Mouse (Mus musculus) kidney, postnatal 0 days (tissue): ENCODE measurements around the gene Aff3. TPM values are rescaled to one million over a fixed set of nuclear protein-coding genes. Genes with fewer than 3 reads are reported as not detected.

ENCODE experiments used
- ATAC-seq: fragments of 200-750 bp; cut with Nextera tagmentation; replicated peaks from 2 replicates; pipeline ENCODE4 v1.8.0; 2017; ENCODE audit warnings: low read depth, moderate number of reproducible peaks, moderate TSS enrichment, moderate library complexity; ENCODE audit not compliant: low FRiP score
- DNase-seq: peaks from one replicate; pipeline ENCODE4 v3.0.0-alpha.2; 2016; ENCODE audit warnings: low spot score
- H3K27ac ChIP-seq: fragments of 300-500 bp; sonication (generic); 2 replicates; pipeline ENCODE4 v1.5.1; 2014; ENCODE audit warnings: mild to moderate bottlenecking
- H3K27me3 ChIP-seq: fragments of 300-500 bp; sonication (generic); 2 replicates; pipeline ENCODE4 v1.6.1; 2014; ENCODE audit warnings: low read length, mixed read lengths; ENCODE audit not compliant: insufficient read depth
- H3K36me3 ChIP-seq: fragments of 300-500 bp; sonication (generic); 2 replicates; pipeline ENCODE4 v1.6.1; 2014; ENCODE audit warnings: low read length, mixed read lengths; ENCODE audit not compliant: insufficient read depth
- H3K4me1 ChIP-seq: fragments of 300-500 bp; sonication (generic); replicated peaks from 2 replicates; pipeline ENCODE4 v1.6.1; 2014; ENCODE audit warnings: antibody characterized with exemption, low read length, mixed read lengths; ENCODE audit not compliant: insufficient read depth
- H3K4me2 ChIP-seq: fragments of 300-500 bp; sonication (generic); 2 replicates; pipeline ENCODE4 v1.6.1; 2014; ENCODE audit warnings: mild to moderate bottlenecking, low read length, moderate library complexity, mixed read lengths
- H3K4me3 ChIP-seq: fragments of 300-500 bp; sonication (generic); replicated peaks from 2 replicates; pipeline ENCODE4 v1.5.1; 2014; ENCODE audit warnings: low read depth, low read length
- H3K9ac ChIP-seq: fragments of 300-500 bp; sonication (generic); 2 replicates; pipeline ENCODE4 v1.6.1; 2014; ENCODE audit warnings: low read depth, low read length
- H3K9me3 ChIP-seq: fragments of 300-500 bp; sonication (generic); replicated peaks from 2 replicates; pipeline ENCODE4 v1.6.1; 2016; ENCODE audit warnings: low read length, inconsistent platforms, mixed read lengths
- CTCF ChIP-seq: IDR thresholded peaks from 2 replicates; pipeline ENCODE4 v1.5.1; 2016; ENCODE audit warnings: antibody characterized with exemption, low read depth, mild to moderate bottlenecking, moderate library complexity
- WGBS: fragments of 180-500 bp; shearing (Covaris S2); extraction: QIAGEN DNeasy Blood & Tissue Kit; methylation state at CpG from one replicate; pipeline ENCODE4 v1.1.7; 2014; 5-methylcytosine and 5-hydroxymethylcytosine counted together
- polyA plus RNA-seq: library from polyadenylated mRNA; unstranded; fragments of >200 nt; fragmentation: Nextera tagmentation; extraction: Ambion mirVana; gene quantifications from 2 replicates; pipeline ENCODE4 v1.2.1, GENCODE M21; 2015

The Aff3 gene
- polyA plus RNA-seq, 1 experiment from 2014 or later = 7.9 TPM

DNA sequence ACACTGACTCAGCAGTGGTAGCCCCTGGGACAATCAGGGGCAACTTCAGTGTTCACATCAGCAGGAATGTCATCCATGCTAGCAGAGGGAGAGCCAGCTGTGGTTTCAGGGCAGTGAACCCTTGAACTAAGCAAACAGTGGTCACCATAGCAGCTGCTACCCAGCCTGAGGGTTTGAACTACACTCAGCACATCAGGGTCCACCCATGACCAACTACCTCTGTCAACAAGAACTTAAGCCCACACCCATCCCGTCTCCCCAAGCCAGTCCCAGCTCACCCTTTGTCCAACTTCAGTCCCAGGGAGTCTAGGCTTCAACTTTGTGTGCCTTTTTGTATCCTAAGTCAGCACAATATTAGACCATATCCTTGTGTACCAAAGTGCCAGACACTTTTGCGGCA, 176.9 kb downstream of the Aff3 start:
- TF ChIP-seq CTCF = no peak
- 96% methylated on average over 2 of the region's 2 CpGs for WGBS
- no peaks in the 10 kb centered on the region for H3K9me3 ChIP-seq
- H3K27ac ChIP-seq = no peak overlapping the region
- ATAC-seq (no peak), DNase-seq (no peak)
- H3K36me3 ChIP-seq = no peaks in the 10 kb centered on the region
- no peaks in the 10 kb centered on the region for H3K4me1 ChIP-seq
- H3K27me3 ChIP-seq = no peaks in the 10 kb centered on the region
- H3K9ac ChIP-seq = no peak overlapping the region
- H3K4me2 ChIP-seq = no peak overlapping the region
- H3K4me3 ChIP-seq = no peak overlapping the region

DNA sequence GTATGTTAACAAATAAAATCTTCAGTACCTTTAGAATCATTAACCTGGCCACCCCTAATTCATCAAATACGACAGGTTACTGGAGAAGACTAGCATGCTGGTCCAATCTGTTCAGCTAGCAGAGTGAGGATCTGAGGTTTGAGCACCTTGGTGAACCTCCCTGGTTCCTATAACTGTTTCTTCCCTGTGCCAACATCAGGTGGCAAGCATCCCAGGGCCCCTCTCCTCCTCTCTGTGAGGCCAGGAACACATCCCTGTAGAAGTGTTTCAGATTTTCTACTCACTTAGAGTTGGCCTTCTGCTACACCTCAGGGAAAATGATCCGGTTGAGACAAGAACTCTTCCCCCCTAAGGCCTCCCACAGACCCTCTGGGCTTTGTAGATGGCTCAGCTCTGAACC, 181.6 kb downstream of the Aff3 start:
- TF ChIP-seq CTCF = no peak
- no peak for DNase-seq
- Histone ChIP-seq H3K36me3 (no peaks in the 10 kb centered on the region), H3K27ac (no peak overlapping the region), H3K9me3 (no peaks in the 10 kb centered on the region), H3K27me3 (no peaks in the 10 kb centered on the region), H3K4me3 (no peak overlapping the region), H3K4me2 (no peak overlapping the region), H3K4me1 (peaks cover 5% of the 10 kb centered on the region; the same call in 1 of the 2 replicates), H3K9ac (no peak overlapping the region)
- no peak for ATAC-seq
- WGBS = 74% methylated on average over 2 of the region's 2 CpGs

DNA sequence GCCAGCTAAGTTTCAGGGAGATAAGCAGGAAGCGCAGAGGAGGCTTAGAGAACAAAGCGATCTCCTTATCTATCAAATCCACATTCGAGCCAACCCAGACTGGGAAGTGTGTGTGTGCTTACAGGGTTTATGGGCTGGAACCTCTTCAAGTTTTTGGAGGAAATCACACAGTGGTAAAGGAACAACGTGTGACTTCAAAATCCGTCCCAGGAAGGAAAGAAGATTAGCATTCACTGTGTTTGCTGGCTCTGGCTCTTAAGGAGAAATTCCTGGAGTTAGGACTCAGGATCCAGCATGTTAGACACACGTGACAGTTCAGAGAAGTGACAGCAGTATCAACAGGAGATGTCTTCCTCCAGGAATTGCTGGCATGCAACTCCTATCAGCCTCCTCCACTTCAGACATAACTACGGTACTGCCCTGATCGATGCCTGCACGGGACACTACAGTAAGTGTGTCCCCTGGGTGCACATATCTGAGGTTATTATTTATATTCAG, 186.5 kb downstream of the Aff3 start:
- Histone ChIP-seq H3K9me3 (no peaks in the 10 kb centered on the region), H3K36me3 (no peaks in the 10 kb centered on the region), H3K27ac (no peak overlapping the region), H3K4me1 (peaks cover 5% of the 10 kb centered on the region; the same call in 1 of the 2 replicates), H3K4me2 (no peak overlapping the region), H3K9ac (no peak overlapping the region), H3K4me3 (no peak overlapping the region), H3K27me3 (no peaks in the 10 kb centered on the region)
- ATAC-seq (no peak; the same call in 1 of the 2 replicates), DNase-seq (peak; percentile 53)
- no peak for TF ChIP-seq CTCF
- WGBS = 22% methylated on average over 9 of the region's 9 CpGs

DNA sequence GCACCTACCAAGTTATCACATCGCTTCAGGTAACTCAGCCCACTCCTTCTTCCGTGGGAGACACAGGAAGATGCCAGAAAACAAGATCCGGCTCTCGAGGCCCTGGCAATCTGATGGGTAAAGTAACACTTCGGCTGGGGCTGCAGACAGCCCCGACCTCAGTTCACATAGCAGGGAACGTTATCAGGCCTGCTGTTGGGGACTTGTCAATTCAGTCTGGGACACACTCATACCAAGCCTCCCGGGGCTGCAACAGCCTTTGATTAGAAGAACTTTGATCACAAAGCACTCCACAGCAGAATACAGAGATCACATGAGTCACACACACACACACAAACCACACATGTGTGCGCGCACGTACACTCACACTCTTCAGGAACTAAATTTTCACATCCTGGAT, 193.9 kb downstream of the Aff3 start:
- no peaks in the 10 kb centered on the region for H3K27me3 ChIP-seq
- H3K9me3 ChIP-seq = no peaks in the 10 kb centered on the region
- H3K36me3 ChIP-seq = no peaks in the 10 kb centered on the region
- no peak overlapping the region for H3K9ac ChIP-seq
- no peak overlapping the region for H3K4me2 ChIP-seq
- WGBS = 50% methylated on average over 11 of the region's 11 CpGs
- H3K4me1 ChIP-seq = no peaks in the 10 kb centered on the region
- H3K27ac ChIP-seq = no peak overlapping the region
- H3K4me3 ChIP-seq = no peak overlapping the region
- TF ChIP-seq CTCF = no peak
- no peak for ATAC-seq
- no peak for DNase-seq

DNA sequence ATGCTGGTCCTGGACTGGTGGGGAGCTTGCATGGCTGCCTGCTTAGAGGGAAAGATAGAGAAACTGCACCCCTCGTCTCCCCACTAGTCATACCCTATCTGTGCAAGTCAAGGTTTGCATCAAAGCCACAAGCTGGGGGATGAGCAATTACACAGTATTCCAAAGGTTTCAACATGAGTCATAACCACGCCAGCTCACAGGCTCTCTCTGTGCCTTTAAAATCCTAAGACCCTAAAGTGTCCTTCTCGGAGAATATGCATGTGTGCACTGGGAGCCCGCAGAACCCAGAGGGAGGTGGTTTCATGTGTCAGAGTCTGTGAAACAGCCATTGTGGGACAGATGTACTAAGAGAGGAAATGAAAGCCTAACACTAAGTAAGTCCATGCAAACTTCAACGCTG, 194.6 kb downstream of the Aff3 start:
- TF ChIP-seq CTCF = no peak
- Histone ChIP-seq H3K4me2 (no peak overlapping the region), H3K9ac (no peak overlapping the region), H3K36me3 (no peaks in the 10 kb centered on the region), H3K4me3 (no peak overlapping the region), H3K4me1 (no peaks in the 10 kb centered on the region), H3K27me3 (no peaks in the 10 kb centered on the region), H3K9me3 (no peaks in the 10 kb centered on the region), H3K27ac (no peak overlapping the region)
- ATAC-seq = no peak
- 58% methylated on average over 5 of the region's 5 CpGs for WGBS
- no peak for DNase-seq

DNA sequence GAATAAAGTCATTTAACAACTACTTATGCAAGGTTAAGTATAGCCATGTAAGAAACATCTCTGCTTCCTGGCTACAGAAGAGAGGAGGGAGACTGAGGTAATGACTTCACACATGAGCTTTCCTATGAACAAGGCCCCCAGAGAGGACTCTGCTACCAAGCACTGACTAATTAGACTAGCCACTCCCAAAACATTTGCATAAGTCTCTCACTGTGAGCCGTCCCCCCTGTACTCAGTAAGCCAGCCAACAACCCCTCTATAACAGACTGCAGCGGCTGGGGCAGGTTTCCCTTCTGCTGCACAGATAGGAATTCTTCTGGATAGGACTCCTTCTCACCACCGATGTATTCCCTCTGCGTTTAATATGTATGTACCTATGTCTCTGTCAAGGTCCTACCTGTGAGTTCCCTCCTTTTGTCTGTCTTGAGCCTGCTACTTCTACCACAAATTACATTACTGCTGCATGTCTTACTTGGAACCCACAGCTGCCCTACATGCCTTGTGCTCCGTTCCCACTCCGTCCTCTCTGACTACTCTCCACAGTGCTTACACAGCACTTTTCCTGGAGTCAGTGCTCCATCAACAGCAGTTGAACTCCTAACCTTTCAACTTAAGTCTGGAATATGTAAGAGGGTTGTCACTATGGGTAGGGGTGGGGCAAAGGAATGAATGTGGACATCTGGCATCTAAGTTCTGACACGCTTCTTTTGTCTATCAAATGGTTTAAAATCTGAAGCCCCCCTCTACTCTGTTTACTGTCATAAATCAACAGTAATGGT, 197.3 kb downstream of the Aff3 start:
- ATAC-seq (no peak), DNase-seq (no peak)
- no peak for TF ChIP-seq CTCF
- Histone ChIP-seq H3K9me3 (no peaks in the 10 kb centered on the region), H3K9ac (no peak overlapping the region), H3K4me1 (no peaks in the 10 kb centered on the region), H3K36me3 (no peaks in the 10 kb centered on the region), H3K4me3 (no peak overlapping the region), H3K4me2 (no peak overlapping the region), H3K27me3 (no peaks in the 10 kb centered on the region), H3K27ac (no peak overlapping the region)
- WGBS = 45% methylated on average over 7 of the region's 7 CpGs
